Mouse (Mus musculus): ENCODE results near the gene Gm16434. TPM values are rescaled to one million over a fixed set of nuclear protein-coding genes. Genes with fewer than 3 reads are reported as not detected.
"Not testable (repeated sequence)": the region's sequence is repeated elsewhere in the genome, so short reads cannot be mapped to it uniquely, and the experiment has no call there.

Gene Gm16434
- polyA plus RNA-seq (2012; ENCODE audit: insufficient read depth, insufficient read length, low replicate concordance, missing spikeins): not detected in 2 replicates

DNA sequence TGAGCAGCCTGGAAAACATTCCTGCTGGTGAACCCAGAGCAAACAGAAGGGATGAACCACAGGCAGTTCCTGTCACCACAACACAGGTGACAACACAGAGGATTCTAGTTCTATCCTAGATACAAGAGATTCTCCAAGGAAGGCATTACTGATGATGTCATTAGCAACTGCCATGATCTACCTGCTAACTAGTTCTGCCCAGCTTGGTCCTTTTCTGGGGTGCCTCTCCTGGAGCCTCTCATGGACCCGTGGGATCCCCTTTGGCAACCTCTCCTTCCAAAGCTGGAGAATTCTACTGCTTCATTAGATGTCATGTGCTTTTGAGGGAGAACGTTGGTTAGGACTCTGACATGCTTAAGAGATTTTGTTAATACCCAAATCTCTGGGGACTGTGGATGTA is at the start of gene Gm16434:
Gene Gm16434, minus strand, starts transcription at position 101 of the 400 bp plus-strand sequence.
- not testable (repeated sequence) for H3K4me1 ChIP-seq (ENCODE audit: control insufficient read depth, insufficient read depth, low read length); H3K27ac ChIP-seq (ENCODE audit: insufficient read depth, low read depth, low read length); H3K4me3 ChIP-seq (ENCODE audit: insufficient read depth, low read depth, low read length)
- WGBS: no CpG with 5 or more reads among the region's 2 CpGs

DNA sequence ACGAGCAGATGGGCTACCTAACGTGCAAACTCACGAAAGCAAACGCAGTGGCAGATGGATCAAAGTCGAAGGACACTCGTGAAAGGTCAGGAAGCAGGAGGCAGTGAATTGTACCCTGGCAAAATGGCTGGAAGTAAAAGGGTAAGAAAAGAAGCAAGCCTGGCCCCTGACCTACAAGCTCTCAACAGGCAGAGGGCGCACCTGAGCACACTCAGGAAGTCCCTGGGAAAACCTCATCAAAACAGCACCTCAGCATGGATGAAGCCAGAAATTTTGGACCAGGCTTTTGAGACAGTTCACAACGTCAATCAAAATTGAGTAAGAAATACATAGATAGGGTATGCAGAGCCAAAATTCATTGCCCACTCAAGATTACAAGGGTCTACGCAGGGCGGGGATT is 49.2 kb upstream of the Gm16434 start:
- not testable (repeated sequence) for H3K4me3 ChIP-seq (ENCODE audit: insufficient read depth, low read depth, low read length); H3K27ac ChIP-seq (ENCODE audit: insufficient read depth, low read depth, low read length); H3K4me1 ChIP-seq (ENCODE audit: control insufficient read depth, insufficient read depth, low read length)
- 17% methylated on average over 8 of the region's 10 CpGs for WGBS

DNA sequence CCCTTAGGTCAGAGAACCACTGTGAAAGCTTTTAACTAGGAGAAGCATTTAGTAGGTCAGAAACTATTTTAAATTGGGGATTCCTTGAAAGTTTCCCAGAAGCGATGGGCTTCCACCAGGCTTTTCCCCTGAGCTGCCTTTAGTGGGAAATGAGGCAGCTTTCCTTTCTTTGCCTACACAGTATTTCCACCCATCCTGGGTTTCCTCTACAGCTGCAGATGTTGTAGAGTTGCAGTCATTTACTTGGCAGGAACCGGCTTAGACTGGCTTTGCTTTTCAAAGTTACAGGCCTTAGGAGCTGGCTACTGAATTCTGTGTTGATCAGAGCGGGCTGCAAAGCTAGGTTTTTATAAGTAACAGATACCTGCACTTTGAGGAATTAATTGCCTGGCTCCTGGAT is 5.7 kb upstream of the Gm16434 start:
- not testable (repeated sequence) for H3K27ac ChIP-seq (ENCODE audit: insufficient read depth, low read depth, low read length); H3K4me3 ChIP-seq (ENCODE audit: insufficient read depth, low read depth, low read length); H3K4me1 ChIP-seq (ENCODE audit: control insufficient read depth, insufficient read depth, low read length)
- WGBS: 82% methylated on average over 3 of the region's 3 CpGs

DNA sequence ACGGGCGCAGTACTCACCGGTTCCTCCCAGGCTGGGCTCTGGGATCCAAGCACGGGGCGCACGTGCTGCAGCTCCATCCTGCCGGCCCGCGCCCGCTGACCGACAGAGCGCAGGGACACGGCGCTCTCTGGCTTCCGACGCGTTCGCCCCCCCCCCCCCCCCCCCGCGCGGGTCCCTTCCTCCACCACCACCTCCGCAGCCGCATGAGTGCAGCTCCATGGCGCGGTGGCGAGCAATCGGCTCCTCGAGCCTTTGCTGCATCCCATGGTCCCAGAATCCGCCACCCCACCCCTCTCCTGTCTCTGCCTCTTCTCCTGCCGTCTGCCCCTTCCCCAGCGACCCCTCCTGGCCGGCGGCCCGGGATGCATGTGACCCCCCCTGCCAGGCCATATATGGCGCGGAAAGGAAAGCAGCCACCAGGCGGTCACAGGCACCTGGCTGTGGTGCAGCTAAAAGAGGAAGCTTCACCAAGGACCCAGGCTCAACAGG is 19.8 kb downstream of the Gm16434 start, which contains the start of gene Gm3512:
Gene Gm3512, minus strand, starts transcription at position 51 of the 489 bp plus-strand sequence.
- no CpG with 5 or more reads among the region's 37 CpGs for WGBS

More for the DNA sequence above, 19.8 kb downstream of the Gm16434 start, which contains the start of gene Gm3512:
- H3K27ac ChIP-seq (ENCODE audit: insufficient read depth, low read depth, low read length); H3K4me3 ChIP-seq (ENCODE audit: insufficient read depth, low read depth, low read length); H3K4me1 ChIP-seq (ENCODE audit: control insufficient read depth, insufficient read depth, low read length): not testable (repeated sequence)

Other genes with a start within 250 kb of the Gm16434 start
- gene Gm6356, start 220.7 kb downstream of the Gm16434 start, polyA plus RNA-seq (2012; ENCODE audit: insufficient read depth, insufficient read length, low replicate concordance, missing spikeins): not detected in 2 replicates
- not detected in 2 replicates for gene Gm10406, start 167.1 kb downstream of the Gm16434 start, polyA plus RNA-seq (2012; ENCODE audit: insufficient read depth, insufficient read length, low replicate concordance, missing spikeins)
- not detected in 2 replicates for gene Gm3685, start 149.6 kb downstream of the Gm16434 start, polyA plus RNA-seq (2012; ENCODE audit: insufficient read depth, insufficient read length, low replicate concordance, missing spikeins)
- not detected in 2 replicates for gene Gm3696, start 93.9 kb downstream of the Gm16434 start, polyA plus RNA-seq (2012; ENCODE audit: insufficient read depth, insufficient read length, low replicate concordance, missing spikeins)
- gene Gm6676, start 69.1 kb downstream of the Gm16434 start, polyA plus RNA-seq (2012; ENCODE audit: insufficient read depth, insufficient read length, low replicate concordance, missing spikeins): not detected in 2 replicates
- not detected in 2 replicates for gene Gm3512, start 20.0 kb downstream of the Gm16434 start, polyA plus RNA-seq (2012; ENCODE audit: insufficient read depth, insufficient read length, low replicate concordance, missing spikeins)
- gene Gm3727, start 70.2 kb upstream of the Gm16434 start, polyA plus RNA-seq (2012; ENCODE audit: insufficient read depth, insufficient read length, low replicate concordance, missing spikeins): not detected in 2 replicates
- gene Gm3739, start 120.5 kb upstream of the Gm16434 start, polyA plus RNA-seq (2012; ENCODE audit: insufficient read depth, insufficient read length, low replicate concordance, missing spikeins): not detected in 2 replicates
- not detected in 2 replicates for gene Gm5797, start 137.9 kb upstream of the Gm16434 start, polyA plus RNA-seq (2012; ENCODE audit: insufficient read depth, insufficient read length, low replicate concordance, missing spikeins)
- not detected in 2 replicates for gene Gm8374, start 170.6 kb upstream of the Gm16434 start, polyA plus RNA-seq (2012; ENCODE audit: insufficient read depth, insufficient read length, low replicate concordance, missing spikeins)